Comparison of ENCODE assay signal across 8 mouse cellular contexts in genomic region chr15:78913632-78914090, GRCm38 (mm10). TPM values are rescaled to one million over a fixed set of nuclear protein-coding genes. Genes with fewer than 3 reads are reported as not detected.
DNase-seq lines count a peak whose midpoint lies in the region; ATAC-seq lines count a peak whose summit lies in the region.

Gene Pdxp, plus strand, starts transcription at chr15:78913919.

- no peaks in the 10 kb centered on the region for H3K9me3 ChIP-seq in intestine, embryonic 15.5 days

- peaks cover 26% of the 10 kb centered on the region for H3K4me1 ChIP-seq in intestine, embryonic 15.5 days (replicated peaks)

- H3K27ac ChIP-seq in intestine, embryonic 15.5 days = peak within 1 kb of the TSS; percentile 85

- H3K4me3 ChIP-seq in intestine, embryonic 15.5 days (replicated peaks) = peak within 1 kb of the TSS; percentile 73

- peak within 1 kb of the TSS; percentile 100 for H3K4me2 ChIP-seq in intestine, embryonic 15.5 days (replicated peaks)

- intact Hi-C loops in gastrocnemius, postnatal 36 days (cut with DNase I) = no loop called here
- intact Hi-C loops in left cerebral cortex, postnatal 14 days (cut with DNase I) = loop anchor here (2.0 kb wide), 1 partner anchor 29 kb away; no protein-coding TSS in a partner anchor

- peak within 1 kb of the TSS; percentile 69 for H3K9ac ChIP-seq in intestine, embryonic 15.5 days

- WGBS in intestine, embryonic 15.5 days = under 1% methylated on average over 51 of the region's 51 CpGs

- DNase-seq in adrenal gland, postnatal 14 days = peak; percentile 97
- peak; percentile 97 for DNase-seq in embryo, embryonic 9.5 days (ENCODE audit: extremely low spot score)
- peak; percentile 84 to 92 for DNase-seq in gastrocnemius, postnatal 36 days
- peak; percentile 98 to 99 for DNase-seq in left cerebral cortex, postnatal 14 days (ENCODE audit: low spot score in 2 of 2)
- peak; percentile 99 for DNase-seq in mesoderm, embryonic 11.5 days (ENCODE audit: low read depth, low spot score)
- DNase-seq in right cerebral cortex, postnatal 25 days = peak; percentile 96
- peak; percentile 96 for DNase-seq in yolk sac, embryonic 10.5 days (ENCODE audit: low spot score)

- peaks cover 12% of the 10 kb centered on the region for H3K36me3 ChIP-seq in intestine, embryonic 15.5 days

- peak; percentile 94 for ATAC-seq in intestine, embryonic 15.5 days

- H3K27me3 ChIP-seq in intestine, embryonic 15.5 days (replicated peaks) = no peaks in the 10 kb centered on the region

RNA-seq across cellular contexts. Expression of gene Pdxp, which starts in this region (rescaled TPM):
- 4.4 and 6.2 TPM in 2 replicates for total RNA-seq in adrenal gland, postnatal 14 days (2021)
- 1 to 10 TPM; 1.9 to 2.0 TPM for total RNA-seq in gastrocnemius, postnatal 36 days (2021)
- 11.0 TPM in 2 replicates for polyA plus RNA-seq in intestine, embryonic 15.5 days (2015; fragmentation: Nextera tagmentation; extraction: Ambion mirVana)
- 100 to 1,000 TPM; 167 to 179 TPM for total RNA-seq in left cerebral cortex, postnatal 14 days (2021)

Comparison
In these comparisons a context has a peak if more than half of its experiments do, and no peak if none do; other contexts are left out.
1. Peak in every context shown above with its lines: DNase-seq, ATAC-seq, H3K4me3 ChIP-seq and H3K27ac ChIP-seq.
2. RNA of gene Pdxp (total RNA-seq): 167 to 179 TPM in left cerebral cortex, postnatal 14 days; 4.4 to 6.2 TPM in adrenal gland, postnatal 14 days and 1.9 to 2.0 TPM in gastrocnemius, postnatal 36 days; every median in the first group is over 10 times any median in the second.